Mouse (Mus musculus): ENCODE results near the gene Olfr31. TPM values are rescaled to one million over a fixed set of nuclear protein-coding genes. Genes with fewer than 3 reads are reported as not detected.

Gene Olfr31
- polyA plus RNA-seq (2015; fragmentation: Nextera tagmentation; extraction: Ambion mirVana): not detected in 2 replicates

DNA sequence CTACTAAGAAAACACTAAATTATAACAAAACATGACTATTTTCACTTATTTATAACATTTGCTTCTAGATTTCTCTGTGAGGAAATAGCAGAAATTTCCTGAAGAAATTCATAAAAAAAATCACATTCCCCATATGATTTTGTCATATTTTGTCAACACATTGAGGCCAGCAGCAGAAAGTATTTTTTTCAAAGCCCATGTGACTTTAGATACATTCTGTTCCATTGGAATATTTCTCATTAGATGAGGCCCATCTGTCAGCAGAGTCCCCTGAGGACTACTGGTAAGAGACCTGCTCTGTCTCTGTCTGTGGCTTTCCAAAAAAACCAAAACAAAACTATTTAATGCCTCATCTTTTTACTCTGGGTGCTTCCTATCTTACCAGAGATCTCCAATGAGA lies at the start of gene Olfr31:
TSS of gene Olfr31 (plus strand) at position 301 of the 400 bp plus-strand sequence.

GRCm38 (mm10) chr14:14345948-14346812 lies 23.6 kb downstream of the Olfr31 start, which contains the start of gene Il3ra:
Il3ra (plus strand) TSS chr14:14346275.

Other genes with a start within 250 kb of the Olfr31 start
- gene Psmd6, start 201.8 kb upstream of the Olfr31 start, polyA plus RNA-seq (2015; fragmentation: Nextera tagmentation; extraction: Ambion mirVana): 258 and 269 TPM in 2 replicates
- not detected in 2 replicates for gene Olfr720, start 136.0 kb upstream of the Olfr31 start, polyA plus RNA-seq (2015; fragmentation: Nextera tagmentation; extraction: Ambion mirVana)
- 9.7 and 13.7 TPM in 2 replicates for gene Il3ra, start 23.4 kb downstream of the Olfr31 start, polyA plus RNA-seq (2015; fragmentation: Nextera tagmentation; extraction: Ambion mirVana)
- gene Olfr721-ps1, start 78.5 kb downstream of the Olfr31 start, polyA plus RNA-seq (2015; fragmentation: Nextera tagmentation; extraction: Ambion mirVana): not detected in 2 replicates